Mouse (Mus musculus) natural killer cell, adult 2 months (primary cell): ENCODE data around the gene Adgrf3.
"Not testable (repeated sequence)": the region's sequence is repeated elsewhere in the genome, so short reads cannot be mapped to it uniquely, and the experiment has no call there.

Experiments
- DNase-seq, 2 experiments: peaks; one replicate each; pipeline ENCODE4 v3.0.0; 2022; ENCODE audit warnings: low spot score in 2 of 2

The Adgrf3 gene

GRCm38 (mm10) chr5:30205493-30205892 is at the start of gene Adgrf3:
Gene Adgrf3 (minus strand): TSS chr5:30205722.
- no peak for DNase-seq

- DNase-seq, result no peak
These were observed 42.1 kb upstream of the Adgrf3 start for GRCm38 (mm10) chr5:30247666-30248065.

DNA sequence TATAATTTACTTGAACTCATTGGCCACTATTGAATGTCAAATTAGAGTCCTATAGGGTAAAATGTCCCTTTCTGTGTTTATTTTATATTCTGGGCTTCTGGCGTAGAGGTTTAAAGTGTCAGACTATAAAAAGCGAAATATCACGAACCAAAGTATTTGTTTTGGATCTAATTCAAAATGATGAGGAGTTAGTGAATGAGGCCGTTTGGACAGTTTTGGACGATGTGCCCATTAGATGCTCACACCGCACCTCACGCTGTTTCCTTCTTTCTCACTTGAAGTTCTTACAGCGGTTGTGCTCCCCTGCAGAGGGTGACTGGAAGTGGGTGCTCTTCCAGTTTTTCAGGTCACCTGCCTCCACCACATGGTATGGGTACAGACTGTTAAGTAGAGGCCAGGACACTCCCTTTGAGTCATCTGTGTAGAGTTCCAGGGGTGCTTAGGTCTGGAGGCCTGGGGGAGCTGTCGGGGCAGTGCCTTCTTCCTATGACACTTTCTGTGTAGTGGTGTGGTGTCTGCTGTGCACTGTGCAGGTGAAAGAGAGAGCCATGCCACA is 40.4 kb upstream of the Adgrf3 start:
- no peak for DNase-seq

GRCm38 (mm10) chr5:30243741-30244140 is 38.2 kb upstream of the Adgrf3 start:
- DNase-seq, result no peak

GRCm38 (mm10) chr5:30242410-30242809 is 36.9 kb upstream of the Adgrf3 start:
- no peak for DNase-seq

DNA sequence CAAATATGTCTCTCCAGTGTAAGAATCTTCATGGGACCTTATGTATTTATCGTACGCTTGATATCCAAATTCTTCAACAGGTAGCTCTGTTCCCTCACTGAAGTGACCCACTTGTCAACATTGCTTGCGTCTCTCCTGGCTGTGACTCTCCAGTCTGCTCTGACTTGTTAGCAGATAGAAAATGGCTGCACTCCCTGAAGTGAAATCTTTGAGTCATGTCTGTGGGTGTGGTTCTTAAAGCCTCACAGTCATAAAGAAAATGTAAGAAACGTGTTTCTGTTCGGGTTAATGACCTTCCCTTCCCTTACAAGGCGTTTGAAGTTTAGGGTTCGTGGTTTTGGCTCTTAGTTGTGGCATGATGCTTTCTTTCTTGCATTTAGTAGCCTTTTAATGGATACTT is 35.0 kb upstream of the Adgrf3 start:
- no peak for DNase-seq

DNA sequence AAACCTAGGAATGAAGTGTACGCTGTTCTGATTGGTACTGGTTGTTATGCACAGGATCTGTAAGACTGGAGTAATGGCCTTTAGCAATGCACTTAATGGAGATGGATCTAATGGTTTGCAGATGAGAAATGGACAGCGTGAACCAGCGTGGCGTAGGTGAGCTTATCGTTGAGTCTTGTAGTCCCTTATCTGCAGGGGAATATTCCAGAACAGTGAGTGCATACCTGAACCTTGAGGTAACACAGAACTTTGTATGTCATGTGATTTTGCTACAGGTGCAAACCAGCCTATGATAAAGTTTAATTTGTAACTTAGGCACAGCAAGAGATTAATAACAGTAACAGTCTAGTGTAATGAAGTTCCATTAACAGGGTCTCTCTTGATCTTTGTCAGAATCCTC is 33.0 kb upstream of the Adgrf3 start:
- DNase-seq, result no peak

- DNase-seq, result no peak
These were observed 30.2 kb upstream of the Adgrf3 start for GRCm38 (mm10) chr5:30235641-30236126.

- DNase-seq, result no peak
These were observed 28.5 kb upstream of the Adgrf3 start for GRCm38 (mm10) chr5:30233979-30234378.

- peak in 1 of 2 experiments; percentile 1 for DNase-seq
These were observed 27.5 kb upstream of the Adgrf3 start for GRCm38 (mm10) chr5:30233042-30233441.

DNA sequence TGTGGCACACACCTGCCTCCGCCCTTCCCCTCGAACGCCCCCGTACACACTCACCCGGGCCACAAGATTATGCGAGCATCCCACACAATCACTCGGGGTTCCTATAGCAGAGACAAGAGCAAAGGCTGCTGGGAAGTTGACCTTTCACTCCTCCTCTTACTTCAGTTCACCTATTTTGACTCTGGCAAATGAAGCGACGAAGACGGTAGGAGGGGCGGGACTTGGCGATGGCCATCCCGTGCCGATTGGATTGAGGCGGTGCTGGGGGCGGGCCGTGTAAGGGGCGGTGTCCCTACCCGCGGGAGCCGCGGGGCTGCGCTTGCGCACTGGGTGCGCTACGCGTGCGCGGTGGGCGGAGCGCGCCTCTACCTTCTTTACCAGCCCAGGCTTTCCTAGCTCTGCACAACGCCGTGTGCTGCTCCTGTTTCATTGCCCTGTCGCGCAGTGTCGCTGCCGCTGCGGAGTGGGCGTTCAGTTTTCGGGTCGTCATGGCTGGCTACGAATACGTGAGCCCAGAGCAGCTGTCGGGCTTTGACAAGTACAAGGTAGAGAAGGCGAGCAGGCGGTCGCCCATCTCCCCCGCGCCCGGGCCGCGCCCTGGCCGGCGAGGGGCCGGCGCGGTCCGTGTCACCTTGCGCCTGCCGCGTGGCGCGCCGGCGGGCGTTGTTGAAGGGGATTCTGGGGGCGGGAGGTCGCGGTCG is 26.9 kb upstream of the Adgrf3 start, which contains the start of gene Selenoi:
Gene Selenoi, plus strand, starts transcription at position 311 of the 701 bp plus-strand sequence.
- peak; percentile 99 for DNase-seq

DNA sequence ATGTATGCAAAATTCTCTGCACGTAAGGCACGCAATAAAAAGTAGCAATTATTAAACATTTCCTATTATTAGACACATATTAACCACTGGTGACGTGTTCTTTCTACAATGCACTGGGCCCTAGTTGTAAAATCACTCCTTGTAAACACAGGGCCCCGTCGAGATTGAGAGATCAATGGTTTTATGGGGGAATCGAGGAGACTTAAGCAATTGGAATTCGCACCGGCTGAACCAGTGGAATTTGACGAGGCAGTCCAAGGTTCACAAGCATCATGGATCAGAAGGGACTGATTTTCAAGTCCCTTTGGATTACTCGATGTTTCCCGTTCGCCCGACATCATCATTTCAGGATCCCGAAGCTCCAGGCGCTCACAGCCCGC is 26.4 kb upstream of the Adgrf3 start:
- no peak for DNase-seq

DNA sequence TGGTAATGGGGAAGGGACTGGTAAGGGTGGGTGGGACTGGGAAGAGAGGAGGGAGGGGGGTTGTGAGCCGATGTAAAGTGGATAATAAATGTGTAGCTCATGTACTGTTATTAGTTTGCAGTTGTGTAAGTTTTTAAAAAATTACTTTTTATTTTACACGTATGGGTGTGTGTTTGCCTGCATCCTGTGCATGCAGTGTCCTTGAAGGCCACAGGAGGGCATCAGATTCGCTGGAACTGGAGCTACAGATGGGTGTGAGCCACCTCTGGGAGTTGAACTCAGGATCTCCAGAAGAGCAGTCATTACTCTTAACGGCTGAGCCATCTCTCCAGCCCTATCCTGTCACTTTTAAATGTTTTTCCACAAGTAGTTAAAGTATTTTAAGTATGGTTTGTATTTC is 25.4 kb upstream of the Adgrf3 start:
- peak in 1 of 2 experiments; percentile 25 for DNase-seq

DNA sequence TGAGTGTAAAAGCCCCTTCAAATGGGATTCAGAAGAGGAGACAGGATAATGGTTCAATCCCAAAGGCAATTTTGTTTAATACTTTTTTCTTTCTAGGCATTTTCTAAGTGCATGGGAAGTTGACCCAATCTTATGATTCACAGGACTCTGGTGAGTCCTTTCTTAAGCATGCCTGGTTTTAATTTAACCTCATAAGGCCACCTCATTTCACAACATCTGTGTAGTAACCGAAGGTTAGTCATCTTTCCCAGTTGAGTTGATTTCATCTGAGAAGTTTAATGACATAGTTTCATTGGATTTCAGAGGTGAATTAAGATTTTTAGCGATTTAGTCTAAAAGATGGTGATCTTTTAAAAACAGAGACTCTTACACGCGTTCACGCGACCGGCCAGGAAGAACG is 17.2 kb upstream of the Adgrf3 start:
- DNase-seq, result no peak

GRCm38 (mm10) chr5:30220666-30221065 is 15.1 kb upstream of the Adgrf3 start:
- DNase-seq, result no peak

DNA sequence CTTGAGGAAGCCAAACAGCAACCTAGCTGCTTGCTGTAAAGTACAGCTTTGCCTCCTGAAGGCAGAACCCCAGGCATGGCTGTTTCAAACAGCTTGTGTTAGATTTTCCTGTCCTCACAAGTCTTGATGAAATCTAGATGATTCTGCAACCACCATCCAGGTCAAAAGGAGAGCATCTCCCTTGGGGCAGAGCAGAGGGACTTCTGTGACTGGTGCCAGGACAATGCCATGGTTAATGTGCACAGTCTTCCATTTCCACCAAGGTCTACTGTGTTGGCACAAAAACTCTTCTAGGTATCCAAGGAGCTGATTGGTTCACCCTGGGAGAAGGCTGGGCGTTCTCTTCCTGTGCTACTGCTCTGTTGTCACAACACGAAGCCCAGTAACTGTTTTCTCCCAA is 14.2 kb upstream of the Adgrf3 start:
- DNase-seq, result no peak

- DNase-seq, result no peak
These were observed 10.4 kb upstream of the Adgrf3 start for GRCm38 (mm10) chr5:30215970-30216369.

DNA sequence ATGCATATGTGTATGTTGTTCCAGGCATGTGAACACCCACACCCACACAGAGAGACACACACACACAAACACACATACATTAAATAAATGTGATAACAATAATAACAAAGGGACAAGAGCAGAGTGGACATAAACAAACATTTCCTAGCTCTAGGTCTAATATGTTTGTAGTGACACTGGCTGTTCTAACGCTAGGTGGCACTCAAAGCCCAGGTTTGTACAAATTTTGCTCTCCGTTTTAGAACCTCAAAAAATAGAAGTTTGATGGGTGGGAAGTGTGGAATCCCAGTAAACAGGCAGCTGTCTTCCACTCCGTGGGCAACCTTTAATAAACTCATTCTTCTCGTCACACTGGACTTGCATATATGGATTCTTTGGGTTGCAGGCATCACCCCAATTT is 9.4 kb upstream of the Adgrf3 start:
- DNase-seq, result peak; percentile 33 to 55

DNA sequence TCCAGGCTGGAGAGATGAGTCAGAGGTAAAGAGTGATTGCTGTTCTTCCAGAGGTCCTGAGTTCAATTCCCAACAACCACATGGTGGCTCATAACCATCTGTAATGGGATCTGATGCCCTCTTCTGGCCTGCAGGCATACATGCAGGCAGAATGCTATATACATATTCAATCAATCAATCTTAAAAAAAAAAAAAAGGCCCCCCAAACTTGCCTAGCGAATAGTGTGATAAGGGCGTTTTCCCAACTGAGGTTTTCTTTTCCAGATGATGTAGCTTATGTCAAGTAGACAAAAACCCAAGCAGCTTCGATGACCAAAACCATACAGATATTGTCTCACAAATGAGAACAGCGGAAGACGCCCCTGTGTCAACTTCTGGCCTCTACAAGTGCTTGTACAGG is 5.2 kb upstream of the Adgrf3 start:
- not testable (repeated sequence) for DNase-seq

- peak in 1 of 2 experiments; percentile 16 for DNase-seq
These were observed 1.8 kb upstream of the Adgrf3 start for GRCm38 (mm10) chr5:30207276-30207675.

- DNase-seq, result no peak
These were observed 488 bp downstream of the Adgrf3 start for GRCm38 (mm10) chr5:30205034-30205433.

DNA sequence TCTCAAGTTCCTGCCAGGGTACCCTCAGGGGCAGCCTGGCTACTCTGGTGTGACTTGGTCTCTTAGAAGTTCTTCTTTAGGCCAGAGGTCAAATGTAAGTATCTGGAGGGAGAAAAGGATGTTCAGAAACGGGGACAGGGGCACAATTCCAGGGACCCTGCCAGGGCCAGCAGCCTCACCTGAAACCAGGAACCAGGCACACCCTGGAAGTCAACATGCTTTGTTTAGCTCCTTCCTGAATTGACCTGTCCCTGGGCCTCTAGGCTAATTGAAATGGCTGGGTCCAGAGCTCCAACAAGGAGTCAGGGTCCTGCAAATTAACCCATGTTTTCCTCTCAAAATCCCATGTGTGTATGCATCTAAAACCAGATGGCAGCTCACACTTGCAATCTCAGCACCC is 1.1 kb downstream of the Adgrf3 start:
- no peak for DNase-seq

- no peak for DNase-seq
These were observed 2.2 kb downstream of the Adgrf3 start for GRCm38 (mm10) chr5:30203216-30203885.
